Mouse (Mus musculus) forebrain, postnatal 0 days (tissue): ENCODE measurements around the gene Ccr9. TPM values are rescaled to one million over a fixed set of nuclear protein-coding genes. Genes with fewer than 3 reads are reported as not detected.
"Not testable (repeated sequence)": the region's sequence is repeated elsewhere in the genome, so short reads cannot be mapped to it uniquely, and the experiment has no call there.

Experiments used
- ATAC-seq: fragments of 200-750 bp; cut with Nextera tagmentation; 2 replicates; pipeline ENCODE4 v1.8.0; 2017; ENCODE audit warnings: mild to moderate bottlenecking, moderate library complexity
- DNase-seq: peaks from one replicate; pipeline ENCODE4 v3.0.0-alpha.2; 2015
- H3K27ac ChIP-seq: fragments of 300-500 bp; sonication (generic); 2 replicates; pipeline ENCODE4 v1.5.1; 2014; ENCODE audit warnings: low read depth, mild to moderate bottlenecking, antibody characterized with exemption, low read length, moderate library complexity, mixed read lengths
- H3K27me3 ChIP-seq: fragments of 300-500 bp; sonication (generic); 2 replicates; pipeline ENCODE4 v1.6.1; 2014; ENCODE audit warnings: mild to moderate bottlenecking, low read length, mixed read lengths; ENCODE audit not compliant: insufficient read depth
- H3K36me3 ChIP-seq: fragments of 300-500 bp; sonication (generic); 2 replicates; pipeline ENCODE4 v1.6.1; 2014; ENCODE audit warnings: mild to moderate bottlenecking, moderate library complexity; ENCODE audit not compliant: insufficient read depth
- H3K4me1 ChIP-seq: fragments of 300-500 bp; sonication (generic); 2 replicates; pipeline ENCODE4 v1.6.1; 2014; ENCODE audit warnings: antibody characterized with exemption; ENCODE audit not compliant: insufficient read depth
- H3K4me2 ChIP-seq: fragments of 300-500 bp; sonication (generic); 2 replicates; pipeline ENCODE4 v1.6.1; 2014; ENCODE audit warnings: low read depth, mild to moderate bottlenecking, moderate library complexity
- H3K4me3 ChIP-seq: fragments of 300-500 bp; sonication (generic); 2 replicates; pipeline ENCODE4 v1.5.1; 2014; ENCODE audit warnings: low read depth, low read length, mixed read lengths
- H3K9ac ChIP-seq: fragments of 300-500 bp; sonication (generic); 2 replicates; pipeline ENCODE4 v1.6.1; 2014; ENCODE audit warnings: mild to moderate bottlenecking
- H3K9me3 ChIP-seq: fragments of 300-500 bp; sonication (generic); 2 replicates; pipeline ENCODE4 v1.6.1; 2016; ENCODE audit warnings: low read length
- CTCF ChIP-seq: sonication (generic); IDR thresholded peaks from 2 replicates; pipeline ENCODE4 v1.5.1; 2016; ENCODE audit warnings: antibody characterized with exemption, control low read depth, low read depth
- WGBS: fragments of 180-500 bp; shearing (Covaris S2); extraction: QIAGEN DNeasy Blood & Tissue Kit; methylation state at CpG from one replicate; pipeline ENCODE4 v1.1.7; 2014; 5-methylcytosine and 5-hydroxymethylcytosine counted together
- polyA plus RNA-seq: library from polyadenylated mRNA; unstranded; fragments of >200 nt; fragmentation: Nextera tagmentation; extraction: Ambion mirVana; gene quantifications from 2 replicates; pipeline ENCODE4 v1.2.1, GENCODE M21; 2015
- total RNA-seq: library from RNA; depleted of rRNA; stranded (reverse); fragments of >200 nt; gene quantifications from 2 replicates; pipeline ENCODE4 v1.2.3, GENCODE M21; 2014

The Ccr9 gene
- total and polyA plus RNA-seq, 2 experiments from 2014 or later = 0.34 to 0.52 TPM

DNA sequence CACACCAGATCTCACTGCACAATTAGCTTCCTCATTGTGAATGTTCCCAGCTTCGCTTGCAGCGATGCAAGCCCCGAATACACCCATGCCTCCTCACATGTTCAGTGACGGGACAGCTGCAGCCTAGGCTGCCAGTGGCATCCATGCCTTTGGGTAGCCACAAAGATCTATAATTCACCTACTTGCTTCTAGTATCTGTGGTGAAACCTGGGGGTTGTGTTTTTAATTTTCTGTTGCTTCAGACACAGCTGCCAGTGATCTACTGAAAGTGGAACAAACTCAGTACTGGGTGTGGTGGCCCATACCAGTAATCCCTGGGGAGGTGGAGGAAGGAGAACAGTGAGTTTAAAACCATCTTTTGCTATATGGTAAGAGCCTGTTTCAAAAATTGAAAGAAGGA lies 84.6 kb downstream of the Ccr9 start:
- ATAC-seq = no peak
- Histone ChIP-seq H3K4me3 (no peak overlapping the region), H3K27ac (no peak overlapping the region), H3K9me3 (no peaks in the 10 kb centered on the region), H3K9ac (no peak overlapping the region), H3K4me2 (no peak overlapping the region), H3K27me3 (no peaks in the 10 kb centered on the region), H3K4me1 (no peaks in the 10 kb centered on the region), H3K36me3 (no peaks in the 10 kb centered on the region)
- no peak for DNase-seq
- TF ChIP-seq CTCF = no peak
- 88% methylated on average over 4 of the region's 4 CpGs for WGBS

DNA sequence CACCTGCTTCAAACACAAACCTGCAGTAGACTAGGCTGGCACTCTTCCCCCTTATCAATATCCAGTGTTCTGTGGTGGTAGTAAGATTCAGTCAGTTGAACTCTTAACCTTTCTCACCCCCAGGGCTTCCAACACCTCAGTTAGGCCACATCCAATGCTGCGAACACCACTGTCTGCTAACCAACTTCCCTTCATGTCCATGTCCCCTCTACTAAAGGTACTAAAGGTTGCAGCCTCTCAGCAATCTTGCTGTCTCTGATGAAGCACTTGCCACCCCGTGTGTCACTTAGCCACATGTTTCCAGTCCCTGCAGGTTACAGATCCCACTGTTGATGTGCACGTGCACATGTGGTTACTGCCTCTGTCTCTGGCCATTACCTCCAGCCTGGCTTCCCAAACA lies 85.5 kb downstream of the Ccr9 start:
- 82% methylated on average over 3 of the region's 3 CpGs for WGBS
- H3K9me3 ChIP-seq = no peaks in the 10 kb centered on the region
- no peak overlapping the region for H3K4me3 ChIP-seq
- H3K27ac ChIP-seq = no peak overlapping the region
- TF ChIP-seq CTCF = no peak
- H3K9ac ChIP-seq = no peak overlapping the region
- no peak overlapping the region for H3K4me2 ChIP-seq
- H3K36me3 ChIP-seq = no peaks in the 10 kb centered on the region
- no peaks in the 10 kb centered on the region for H3K4me1 ChIP-seq
- ATAC-seq = no peak
- no peak for DNase-seq
- H3K27me3 ChIP-seq = no peaks in the 10 kb centered on the region

- DNase-seq (no peak), ATAC-seq (no peak)
- Histone ChIP-seq H3K27ac (no peak overlapping the region), H3K27me3 (no peaks in the 10 kb centered on the region), H3K9ac (no peak overlapping the region), H3K9me3 (no peaks in the 10 kb centered on the region), H3K4me1 (no peaks in the 10 kb centered on the region), H3K4me3 (no peak overlapping the region), H3K4me2 (no peak overlapping the region), H3K36me3 (no peaks in the 10 kb centered on the region)
- TF ChIP-seq CTCF = no peak
- 90% methylated on average over 3 of the region's 3 CpGs for WGBS
These were observed 88.8 kb downstream of the Ccr9 start for GRCm38 (mm10) chr9:123766996-123767395.

- no peak overlapping the region for H3K27ac ChIP-seq
- TF ChIP-seq CTCF = no peak
- H3K9ac ChIP-seq = no peak overlapping the region
- no peaks in the 10 kb centered on the region for H3K4me1 ChIP-seq
- ATAC-seq (no peak), DNase-seq (no peak)
- no peaks in the 10 kb centered on the region for H3K36me3 ChIP-seq
- H3K4me2 ChIP-seq = no peak overlapping the region
- H3K4me3 ChIP-seq = no peak overlapping the region
- no peaks in the 10 kb centered on the region for H3K27me3 ChIP-seq
- 94% methylated on average over 1 of the region's 1 CpGs for WGBS
- no peaks in the 10 kb centered on the region for H3K9me3 ChIP-seq
These were observed 90.2 kb downstream of the Ccr9 start for GRCm38 (mm10) chr9:123768443-123768842.

DNA sequence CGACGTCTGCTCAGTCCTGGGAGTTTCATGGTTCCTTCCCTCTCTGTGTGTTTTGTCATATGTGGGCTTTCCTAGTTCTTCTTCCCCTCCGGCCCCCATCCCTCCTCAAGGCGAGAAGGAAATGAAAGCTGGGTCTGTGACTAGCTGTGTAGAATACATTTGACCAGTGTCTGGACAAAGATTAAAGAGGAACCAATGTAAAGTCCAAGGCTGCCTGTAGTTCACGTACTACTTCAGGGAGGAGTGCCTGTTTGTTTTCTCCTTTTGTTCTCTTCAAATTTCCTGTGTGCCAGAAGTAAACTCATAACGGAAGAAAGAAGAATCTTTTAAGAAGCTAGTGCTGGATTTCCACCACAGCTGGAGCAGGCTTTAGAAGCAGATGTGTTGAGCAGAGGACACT lies 91.3 kb downstream of the Ccr9 start:
- H3K4me1 ChIP-seq = no peaks in the 10 kb centered on the region
- H3K4me3 ChIP-seq = no peak overlapping the region
- no peak overlapping the region for H3K27ac ChIP-seq
- H3K4me2 ChIP-seq = no peak overlapping the region
- H3K9ac ChIP-seq = no peak overlapping the region
- ATAC-seq = no peak
- H3K9me3 ChIP-seq = no peaks in the 10 kb centered on the region
- 67% methylated on average over 6 of the region's 6 CpGs for WGBS
- no peaks in the 10 kb centered on the region for H3K27me3 ChIP-seq
- DNase-seq = no peak
- no peak for TF ChIP-seq CTCF
- no peaks in the 10 kb centered on the region for H3K36me3 ChIP-seq

GRCm38 (mm10) chr9:123773299-123773698 lies 95.1 kb downstream of the Ccr9 start:
- 37% methylated on average over 2 of the region's 2 CpGs for WGBS
- 0 out of 2 replicates have a peak, but pooled peaks have one; percentile 4 for TF ChIP-seq CTCF
- not testable (repeated sequence) for H3K9ac ChIP-seq

DNA sequence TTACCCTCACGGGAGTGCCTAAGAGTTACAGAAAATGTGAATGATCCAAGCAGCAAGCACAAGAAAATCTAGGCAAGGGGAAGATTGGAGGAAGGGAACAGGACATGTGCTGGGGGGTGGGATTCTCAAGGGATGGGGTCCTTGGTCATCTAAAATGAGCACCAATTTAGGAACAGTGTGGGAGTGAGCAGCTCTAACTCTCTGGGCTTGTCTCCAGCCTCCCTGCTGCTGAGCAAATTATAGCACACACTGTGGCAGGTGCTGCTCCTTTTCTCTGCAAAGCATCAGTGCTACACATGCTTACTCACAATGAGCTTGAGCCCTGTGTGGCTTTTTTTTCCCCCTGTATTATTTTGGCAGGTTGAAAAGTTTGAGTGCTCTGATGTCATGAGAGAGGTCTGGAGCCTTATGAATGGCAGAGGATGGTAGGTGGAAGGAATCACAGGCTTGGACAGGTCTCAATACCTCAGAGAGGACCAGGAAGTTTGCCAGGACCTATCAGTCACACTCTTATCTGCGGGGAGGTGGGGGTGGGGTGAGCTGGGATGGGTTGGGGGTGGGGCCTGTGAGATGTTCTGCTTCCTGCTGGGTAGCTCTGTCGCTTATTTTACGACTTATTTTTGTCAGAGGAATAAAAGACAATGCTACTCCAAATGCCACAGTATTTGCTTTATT lies 110.8 kb downstream of the Ccr9 start:
- Histone ChIP-seq H3K4me3 (no peak overlapping the region), H3K27ac (no peak overlapping the region), H3K4me2 (no peak overlapping the region), H3K9me3 (no peaks in the 10 kb centered on the region), H3K36me3 (peaks cover 35% of the 10 kb centered on the region), H3K4me1 (no peaks in the 10 kb centered on the region), H3K9ac (no peak overlapping the region), H3K27me3 (no peaks in the 10 kb centered on the region)
- 73% methylated on average over 4 of the region's 4 CpGs for WGBS
- ATAC-seq (no peak), DNase-seq (peak; percentile 1)
- no peak for TF ChIP-seq CTCF

More at GRCm38 (mm10) chr9:123773299-123773698, 95.1 kb downstream of the Ccr9 start:
- H3K4me2 ChIP-seq, H3K4me3 ChIP-seq, H3K27me3 ChIP-seq, H3K27ac ChIP-seq, ATAC-seq, H3K9me3 ChIP-seq, H3K4me1 ChIP-seq, H3K36me3 ChIP-seq, DNase-seq: not testable (repeated sequence)
